Mouse (Mus musculus) cerebellum, adult 2 months (tissue): ENCODE results near the gene Lhx3. TPM values are rescaled to one million over a fixed set of nuclear protein-coding genes. Genes with fewer than 3 reads are reported as not detected.

Source experiments
- DNase-seq, 2 experiments: peaks; one replicate each; pipeline ENCODE4 v3.0.0; 2021
- H3K27ac ChIP-seq: fragments of 200-500 bp; 2 replicates; pipeline ENCODE4 v1.5.1; 2012; ENCODE audit warnings: low read length, control low read depth, inconsistent platforms; ENCODE audit not compliant: insufficient read depth
- H3K27me3 ChIP-seq: fragments of 200-500 bp; 2 replicates; pipeline ENCODE4 v1.6.1; 2012; ENCODE audit warnings: inconsistent platforms, mild to moderate bottlenecking, low read length, moderate library complexity; ENCODE audit not compliant: control insufficient read depth, insufficient read depth
- H3K4me1 ChIP-seq: fragments of 200-500 bp; 2 replicates; pipeline ENCODE4 v1.6.1; 2011; ENCODE audit warnings: low read length; ENCODE audit not compliant: control insufficient read depth, insufficient read depth
- H3K4me3 ChIP-seq: fragments of 200-500 bp; replicated peaks from 2 replicates; pipeline ENCODE3; 2011; ENCODE audit warnings: mild to moderate bottlenecking, low read depth, low read length, control low read depth; ENCODE audit not compliant: insufficient read depth
- CTCF ChIP-seq: fragments of 200-500 bp; IDR thresholded peaks from 2 replicates; pipeline ENCODE4 v1.5.1; 2011; ENCODE audit warnings: low read depth, mild to moderate bottlenecking, control low read depth, low read length, moderate library complexity, borderline replicate concordance; ENCODE audit not compliant: insufficient read depth
- POLR2A ChIP-seq: fragments of 200-500 bp; IDR thresholded peaks from 2 replicates; pipeline ENCODE4 v1.6.1; 2011; ENCODE audit warnings: low read length, control low read depth, borderline replicate concordance; ENCODE audit not compliant: insufficient read depth
- WGBS: fragments of 180-500 bp; shearing (Covaris S2); methylation state at CpG from one replicate; pipeline ENCODE4 v1.1.7; 2018; 5-methylcytosine and 5-hydroxymethylcytosine counted together
- polyA plus RNA-seq: library from polyadenylated mRNA; depleted of rRNA; stranded (reverse); fragments of >200 nt; gene quantifications from 2 replicates; pipeline ENCODE4 v1.2.3, GENCODE M21; 2012; rRNA removed

Gene Lhx3
- 1.1 and 1.3 TPM in 2 replicates for polyA plus RNA-seq

DNA sequence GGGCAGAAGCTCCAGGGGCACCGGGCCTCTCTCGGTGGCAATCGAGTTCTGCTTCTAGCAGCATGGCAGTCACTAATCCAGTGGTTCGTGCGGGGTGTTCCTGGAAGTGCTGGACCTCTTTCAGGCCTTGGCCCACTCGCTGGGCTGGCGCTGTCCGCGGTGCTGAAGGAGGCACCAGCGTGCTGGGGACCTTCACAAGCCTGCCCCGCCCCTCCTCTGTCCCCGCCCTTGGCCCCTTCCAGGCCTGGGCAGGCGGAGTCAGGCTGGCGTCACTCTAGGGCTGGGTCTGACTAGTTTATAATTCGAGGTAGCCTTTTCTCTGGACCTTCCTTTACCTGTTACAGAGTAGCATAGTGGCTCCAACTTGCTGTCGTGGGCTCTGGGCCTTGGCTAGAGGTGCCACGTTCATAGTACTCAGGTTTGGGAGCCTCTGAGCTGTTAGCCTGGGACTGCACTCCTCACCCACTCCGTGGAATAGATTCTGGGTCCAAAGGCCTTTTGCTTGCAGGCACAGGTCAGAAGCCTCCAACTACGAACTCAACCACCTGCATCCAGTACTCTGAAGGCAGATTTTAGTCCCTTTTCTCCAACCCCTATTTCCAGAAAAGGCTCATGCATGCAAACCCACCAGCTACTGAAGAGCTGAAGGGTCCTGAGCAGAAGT, at the start of gene Lhx3:
Lhx3 (minus strand) TSS at position 164 of the 664 bp plus-strand sequence.
- H3K27ac ChIP-seq = no peak within 1 kb of the TSS
- TF ChIP-seq POLR2A (no peak), CTCF (no peak)
- no peaks in the 10 kb centered on the region for H3K27me3 ChIP-seq
- no peak within 1 kb of the TSS for H3K4me3 ChIP-seq
- no peaks in the 10 kb centered on the region for H3K4me1 ChIP-seq
- DNase-seq = peak in 1 of 2 experiments; percentile 39
- 57% methylated on average over 19 of the region's 19 CpGs for WGBS

DNA sequence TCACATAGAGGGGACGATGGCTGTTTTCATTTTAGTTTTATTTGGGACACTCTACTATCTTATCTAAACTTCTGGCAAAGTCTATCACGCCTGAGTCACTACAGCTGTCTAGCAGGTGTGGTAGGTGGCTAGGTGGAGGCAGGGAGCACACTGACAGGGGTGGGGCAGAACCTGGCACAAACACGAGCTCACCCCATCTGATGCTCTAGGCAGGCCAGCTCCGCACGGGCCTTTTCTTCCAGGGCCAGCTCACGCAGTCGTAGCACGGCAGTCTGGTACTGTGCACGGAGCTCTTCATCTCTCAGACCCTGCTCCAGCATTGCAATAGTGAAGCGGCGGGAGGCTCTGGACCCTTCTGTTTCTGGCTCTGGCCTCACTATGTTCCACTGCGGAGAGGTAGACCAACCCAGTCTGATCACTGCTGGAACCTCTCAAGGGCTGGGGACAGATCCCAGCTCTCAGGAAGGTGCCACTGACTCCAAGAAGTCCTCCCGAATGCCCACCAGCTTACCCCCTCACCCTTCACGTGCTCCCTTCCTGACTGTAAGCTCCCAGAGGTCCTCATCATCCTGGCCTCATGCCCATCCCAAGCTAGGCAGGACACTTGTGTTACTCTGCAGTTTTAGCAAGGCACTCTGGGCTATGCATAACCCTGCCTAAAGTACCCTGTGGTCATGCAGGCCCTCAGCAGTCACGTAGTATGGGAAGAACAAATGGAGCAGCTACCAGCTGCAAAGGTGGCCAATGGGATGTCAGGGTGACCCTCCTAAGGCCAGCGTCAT, 49.4 kb upstream of the Lhx3 start:
- no peak for DNase-seq
- Histone ChIP-seq H3K27ac (no peak overlapping the region), H3K27me3 (no peaks in the 10 kb centered on the region), H3K4me1 (no peaks in the 10 kb centered on the region; the same call in 1 of the 2 replicates), H3K4me3 (no peak overlapping the region)
- 75% methylated on average over 16 of the region's 16 CpGs for WGBS
- TF ChIP-seq CTCF (no peak), POLR2A (no peak)

DNA sequence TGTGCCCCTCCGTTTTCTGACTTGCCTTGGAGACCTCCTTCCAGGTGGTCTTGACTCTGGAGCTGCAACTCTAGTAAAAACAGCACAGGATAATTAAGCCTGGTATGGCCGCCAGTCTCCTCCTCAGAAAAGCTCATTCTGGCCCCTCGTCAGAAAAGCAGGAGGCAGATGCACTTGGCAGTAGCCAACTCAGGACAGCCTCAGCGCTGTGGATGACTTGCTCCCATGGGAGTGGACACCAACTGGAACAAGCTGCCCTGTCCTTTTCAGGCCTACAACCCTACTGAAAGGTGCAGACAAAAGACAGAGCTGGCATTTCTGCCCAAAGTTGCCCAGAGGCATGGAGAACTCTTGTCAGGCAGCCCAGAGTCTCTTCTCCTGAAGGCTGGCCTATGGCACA, 46.7 kb upstream of the Lhx3 start:
- H3K4me1 ChIP-seq = no peaks in the 10 kb centered on the region; the same call in 1 of the 2 replicates
- H3K27ac ChIP-seq = no peak overlapping the region
- TF ChIP-seq CTCF = no peak
- TF ChIP-seq POLR2A = no peak
- peak in 1 of 2 experiments; percentile 30 for DNase-seq
- 43% methylated on average over 4 of the region's 4 CpGs for WGBS
- no peak overlapping the region for H3K4me3 ChIP-seq
- H3K27me3 ChIP-seq = no peaks in the 10 kb centered on the region

DNA sequence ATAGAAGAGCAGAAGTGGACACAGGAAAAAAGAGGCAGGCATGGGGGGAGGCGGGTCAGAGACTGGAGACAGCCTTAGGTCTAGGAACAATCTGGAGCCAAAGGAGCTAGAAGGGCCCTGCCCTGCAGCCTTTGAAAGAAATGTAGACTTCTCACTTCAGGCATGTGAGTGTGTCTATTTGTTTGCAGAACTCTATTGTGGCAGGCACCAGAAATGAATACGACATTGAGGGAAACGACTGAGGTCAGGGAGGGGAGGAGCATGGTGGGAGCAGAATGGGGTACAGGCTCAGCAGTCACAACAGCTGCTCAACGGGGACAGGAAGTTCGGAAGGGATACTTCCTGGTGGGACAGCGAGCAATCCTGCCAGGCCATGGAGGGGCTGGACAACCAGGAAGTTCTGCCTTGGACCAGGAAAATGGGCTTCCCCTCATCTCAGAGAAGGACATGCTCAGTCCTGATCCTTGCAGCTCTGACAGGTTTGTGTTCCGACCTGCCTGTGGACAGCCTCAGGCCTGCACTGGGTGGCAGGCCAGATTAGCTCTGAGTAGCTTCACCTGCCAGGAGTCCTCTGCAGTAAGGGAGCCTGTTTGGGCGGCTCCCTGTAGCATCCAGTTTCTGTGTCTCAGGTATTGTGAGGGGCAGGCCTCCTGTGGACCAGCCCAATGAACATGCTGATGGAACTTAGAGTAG, 44.6 kb upstream of the Lhx3 start:
- Histone ChIP-seq H3K4me1 (no peaks in the 10 kb centered on the region), H3K27ac (no peak overlapping the region), H3K27me3 (no peaks in the 10 kb centered on the region), H3K4me3 (no peak overlapping the region)
- TF ChIP-seq CTCF (no peak), POLR2A (no peak)
- 66% methylated on average over 8 of the region's 8 CpGs for WGBS
- no peak for DNase-seq

DNA sequence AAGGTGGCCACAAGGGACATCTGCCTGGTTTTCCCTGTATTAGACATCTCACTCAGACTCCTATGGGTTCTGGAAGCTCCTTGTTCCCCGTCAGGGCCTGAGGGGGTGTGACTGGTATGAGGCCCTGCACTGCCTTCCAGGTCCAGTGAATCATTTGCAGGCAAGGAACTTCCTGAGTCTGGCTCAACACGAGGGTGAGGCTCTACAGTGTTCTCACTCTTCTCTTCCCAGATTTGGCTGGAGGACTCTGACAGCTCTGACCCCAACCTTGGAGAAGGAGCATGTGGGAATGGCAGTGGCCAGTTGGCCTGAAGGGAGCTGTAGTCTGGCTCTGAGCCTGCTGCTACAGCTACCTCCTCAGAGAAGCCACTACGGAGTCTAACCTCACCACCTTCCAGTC, 39.4 kb upstream of the Lhx3 start:
- WGBS = 25% methylated on average over 3 of the region's 3 CpGs
- H3K27me3 ChIP-seq = no peaks in the 10 kb centered on the region
- no peak for TF ChIP-seq CTCF
- TF ChIP-seq POLR2A = no peak
- no peaks in the 10 kb centered on the region for H3K4me1 ChIP-seq
- no peak overlapping the region for H3K4me3 ChIP-seq
- H3K27ac ChIP-seq = no peak overlapping the region
- no peak for DNase-seq

DNA sequence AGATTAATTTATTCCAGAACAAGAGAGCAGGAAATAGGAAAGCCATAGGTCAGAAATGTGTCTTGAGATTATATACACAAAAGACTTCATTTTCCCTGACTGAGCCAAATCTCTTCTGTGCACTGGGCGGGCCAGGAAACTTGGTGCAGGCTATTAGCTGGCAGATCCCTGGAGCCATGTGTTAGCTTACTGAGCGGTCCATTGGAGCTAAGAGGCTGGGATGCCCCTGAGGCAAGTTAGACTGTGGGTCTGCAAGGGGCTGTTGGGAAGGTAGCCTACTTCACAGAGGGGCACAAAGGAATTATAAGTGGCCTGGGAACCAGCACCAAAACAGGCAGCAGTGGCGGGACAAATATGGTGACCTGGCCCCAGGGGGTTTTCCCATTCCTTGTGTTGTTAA, 32.8 kb upstream of the Lhx3 start:
- no peak for DNase-seq
- H3K27ac ChIP-seq = no peak overlapping the region
- 51% methylated on average over 3 of the region's 3 CpGs for WGBS
- H3K4me1 ChIP-seq = no peaks in the 10 kb centered on the region; the same call in 1 of the 2 replicates
- TF ChIP-seq CTCF (no peak), POLR2A (no peak)
- H3K27me3 ChIP-seq = no peaks in the 10 kb centered on the region
- no peak overlapping the region for H3K4me3 ChIP-seq

DNA sequence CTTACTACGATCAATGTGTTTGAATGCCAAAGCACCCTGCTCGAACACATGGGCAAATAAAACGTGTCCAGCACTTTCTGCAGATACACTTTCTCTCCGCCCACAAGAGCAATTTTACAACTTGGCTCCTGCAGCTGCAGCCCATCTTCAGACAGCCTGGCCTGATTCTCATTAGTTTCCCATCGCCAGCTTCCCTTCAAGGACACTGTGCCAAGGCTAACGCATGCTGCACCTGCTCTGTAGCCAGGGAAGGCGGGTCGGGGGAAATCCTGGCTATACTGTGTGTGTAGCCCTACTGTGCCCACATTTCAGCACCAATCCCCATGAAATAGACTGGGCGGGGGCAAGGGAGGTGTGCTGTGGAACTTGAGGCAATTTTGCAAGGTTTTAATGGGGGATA, 32.2 kb upstream of the Lhx3 start:
- no peak for DNase-seq
- Histone ChIP-seq H3K27me3 (no peaks in the 10 kb centered on the region), H3K27ac (no peak overlapping the region), H3K4me3 (no peak overlapping the region), H3K4me1 (no peaks in the 10 kb centered on the region; the same call in 1 of the 2 replicates)
- WGBS = 21% methylated on average over 9 of the region's 9 CpGs
- TF ChIP-seq CTCF (no peak), POLR2A (no peak)

DNA sequence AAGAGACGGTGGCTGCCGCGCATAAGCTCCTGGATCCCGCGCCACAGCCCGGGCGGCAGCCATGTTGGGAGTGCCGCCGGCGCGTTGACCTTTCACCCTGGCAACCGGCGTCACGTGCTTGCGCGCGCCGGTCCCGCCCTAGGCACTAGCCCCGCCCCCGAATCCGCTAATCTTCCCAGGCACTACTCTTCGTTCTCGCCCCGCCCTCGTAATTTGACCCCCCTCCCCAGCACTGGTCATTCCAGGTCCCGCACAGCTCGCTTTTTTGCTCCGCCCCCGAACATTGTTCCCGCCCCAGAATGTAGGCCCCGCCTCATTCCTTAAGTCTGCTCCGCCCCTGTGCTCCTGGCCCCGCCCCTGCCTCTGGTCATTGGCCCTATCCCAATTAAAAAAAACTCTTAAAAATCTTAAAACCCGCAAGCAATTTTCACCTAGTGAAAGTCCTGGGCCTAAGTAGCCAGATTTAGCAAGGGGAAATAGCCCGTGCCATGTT, 29.2 kb upstream of the Lhx3 start, which contains the start of gene Qsox2:
Qsox2 (minus strand) TSS at position 236 of the 493 bp plus-strand sequence.
- no peaks in the 10 kb centered on the region for H3K27me3 ChIP-seq
- peak within 1 kb of the TSS; percentile 92 for H3K4me3 ChIP-seq
- H3K4me1 ChIP-seq = peaks cover 7% of the 10 kb centered on the region
- 3% methylated on average over 34 of the region's 36 CpGs for WGBS
- H3K27ac ChIP-seq = peak within 1 kb of the TSS; percentile 30; the same call in 1 of the 2 replicates
- TF ChIP-seq POLR2A (peak; percentile 77), CTCF (no peak)
- DNase-seq = peak; percentile 87 to 88
